Mouse (Mus musculus) thymus, postnatal 0 days (tissue): ENCODE measurements around the gene Dcaf17. TPM values are rescaled to one million over a fixed set of nuclear protein-coding genes. Genes with fewer than 3 reads are reported as not detected.
A peak's percentile ranks its signal among the peaks of the same experiment; 100 is the strongest.

Experiments
- DNase-seq: peaks from one replicate; pipeline ENCODE4 v3.0.0-alpha.2; 2015; ENCODE audit warnings: low spot score
- polyA plus RNA-seq: library from polyadenylated mRNA; unstranded; fragments of >200 nt; fragmentation: Nextera tagmentation; extraction: Ambion mirVana; gene quantifications from 2 replicates; pipeline ENCODE4 v1.2.1, GENCODE M21; 2015

Gene Dcaf17
- 41.0 and 47.7 TPM in 2 replicates for polyA plus RNA-seq

DNA sequence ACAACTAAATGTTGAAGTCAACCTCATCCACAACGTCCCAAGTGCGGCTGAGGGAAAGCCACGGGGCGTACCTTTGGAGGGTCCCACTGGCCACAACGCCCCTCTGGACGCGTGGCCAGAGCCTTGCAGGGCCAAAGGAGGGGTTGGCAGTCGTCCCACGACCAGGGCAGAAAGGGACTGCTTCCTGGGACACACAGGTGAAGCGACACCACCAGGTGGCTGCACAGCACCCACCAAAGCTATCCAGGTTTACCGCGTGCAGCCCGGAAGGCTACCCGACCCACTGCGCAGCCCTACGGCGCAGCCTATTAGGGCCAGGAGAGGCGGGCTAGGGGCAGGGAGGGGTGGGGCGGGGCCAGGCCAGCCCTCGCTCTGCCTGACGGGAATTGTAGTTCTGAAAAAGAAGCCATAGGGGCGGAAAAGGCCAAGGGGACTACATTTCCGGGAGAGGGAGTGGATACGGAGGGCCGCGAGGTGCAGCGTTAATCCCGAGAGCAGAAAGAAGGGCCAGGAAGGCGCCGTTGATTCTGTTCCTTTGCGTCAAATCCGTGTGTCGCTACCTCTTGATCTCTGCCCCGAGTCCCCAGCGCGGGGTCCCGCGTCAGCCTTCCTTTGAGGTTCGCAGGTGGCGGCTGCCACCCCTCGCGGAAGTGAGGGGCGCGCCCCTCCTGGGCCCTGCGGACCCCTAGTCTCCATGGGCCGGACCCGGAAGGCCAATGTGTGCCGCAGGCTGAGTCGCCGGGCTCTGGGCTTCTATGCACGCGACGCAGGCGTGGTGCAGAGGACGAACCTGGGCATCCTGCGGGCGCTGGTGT is at the start of gene Dcaf17, which contains the start of gene Mettl8:
TSS of gene Dcaf17 (plus strand) at position 29 of the 815 bp plus-strand sequence.
TSS of gene Mettl8 (minus strand) at position 284 of the 815 bp plus-strand sequence.
- peak; percentile 98 for DNase-seq

DNA sequence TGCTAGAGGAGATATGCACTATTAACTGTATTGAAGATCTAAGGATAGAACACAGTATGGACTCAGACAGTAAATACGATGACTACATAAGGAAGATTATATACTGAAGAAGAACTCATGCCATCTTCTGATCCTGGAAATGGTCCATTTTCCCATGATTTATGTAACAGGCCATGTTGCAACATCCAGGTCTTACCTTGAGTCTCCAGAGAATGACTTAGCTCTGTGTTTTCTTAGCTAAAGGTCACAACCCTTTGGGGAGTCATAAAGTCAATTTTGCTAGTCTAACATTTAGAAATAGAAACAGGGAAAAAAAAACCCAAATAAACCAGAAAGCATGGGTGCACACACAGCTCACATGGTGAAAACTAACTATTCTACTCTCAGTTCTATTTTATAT is 43.3 kb upstream of the Dcaf17 start:
- no peak for DNase-seq

DNA sequence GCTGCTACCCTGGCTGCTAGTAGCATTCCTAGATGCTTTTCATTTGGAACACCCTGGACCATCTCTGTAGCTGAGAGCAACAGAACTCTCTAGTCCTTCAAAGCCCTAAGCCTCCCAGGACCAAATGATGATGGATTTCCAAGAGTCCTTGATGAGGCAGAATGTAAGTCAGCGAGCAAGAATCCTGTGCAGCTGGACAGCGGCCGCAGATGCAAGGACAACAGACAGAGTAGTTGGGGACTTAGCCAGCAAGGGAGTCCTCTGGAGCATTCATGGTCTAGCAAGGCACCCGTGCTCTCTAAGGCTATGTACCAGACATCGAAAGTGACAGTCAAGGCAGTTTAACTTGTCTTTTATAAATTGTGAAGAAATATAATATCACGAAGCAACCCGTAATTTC is 41.6 kb upstream of the Dcaf17 start:
- DNase-seq: no peak

DNA sequence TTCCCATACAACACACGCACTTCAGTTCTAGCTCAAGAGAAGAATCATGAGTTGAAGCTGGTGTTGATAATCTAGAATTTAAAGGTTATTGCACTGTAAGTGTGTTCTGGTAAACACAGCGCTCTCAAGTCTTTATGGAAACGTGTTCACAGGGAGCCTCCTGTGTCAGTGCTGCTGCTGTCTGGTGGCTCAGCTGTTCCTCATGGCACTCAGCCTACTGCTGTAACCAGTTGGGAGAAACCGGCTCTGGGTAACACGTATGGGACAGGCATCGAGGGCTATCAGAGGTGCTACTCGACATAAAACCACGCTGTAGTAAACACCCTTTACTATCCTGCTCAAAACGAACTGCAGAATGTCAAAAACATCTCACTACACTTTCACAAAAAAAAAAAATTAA is 35.9 kb upstream of the Dcaf17 start:
- DNase-seq: no peak

DNA sequence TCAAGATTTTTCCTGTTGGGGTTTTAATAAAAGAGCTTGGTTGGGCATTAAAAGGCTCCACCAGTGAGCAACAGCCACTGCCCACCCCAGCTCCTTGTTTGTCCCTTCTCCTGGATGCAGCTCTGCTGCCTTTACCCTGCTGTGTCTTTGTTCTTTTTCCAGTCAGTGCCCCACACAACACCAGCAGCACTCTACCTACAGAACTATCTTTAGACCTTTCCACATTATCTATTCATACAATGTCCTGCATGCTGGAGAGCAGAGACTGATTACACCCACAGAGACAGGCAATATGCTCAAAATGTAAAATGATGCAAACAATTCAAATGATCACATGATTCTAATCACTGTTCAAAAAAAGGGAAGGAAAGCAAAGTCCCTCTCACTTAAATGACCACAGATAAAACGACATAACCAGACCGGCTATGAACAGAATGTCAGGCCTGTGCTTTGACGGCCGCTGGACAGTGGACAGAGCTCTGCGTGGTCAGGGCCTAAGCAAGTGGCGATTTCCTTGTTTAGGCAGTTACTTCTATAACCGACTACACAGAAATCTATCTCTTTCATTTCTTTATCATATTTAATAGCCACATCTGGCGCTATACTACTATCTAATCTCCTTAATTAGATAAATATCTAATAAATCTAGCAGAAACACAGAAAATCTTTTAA is 35.3 kb upstream of the Dcaf17 start:
- no peak for DNase-seq

DNA sequence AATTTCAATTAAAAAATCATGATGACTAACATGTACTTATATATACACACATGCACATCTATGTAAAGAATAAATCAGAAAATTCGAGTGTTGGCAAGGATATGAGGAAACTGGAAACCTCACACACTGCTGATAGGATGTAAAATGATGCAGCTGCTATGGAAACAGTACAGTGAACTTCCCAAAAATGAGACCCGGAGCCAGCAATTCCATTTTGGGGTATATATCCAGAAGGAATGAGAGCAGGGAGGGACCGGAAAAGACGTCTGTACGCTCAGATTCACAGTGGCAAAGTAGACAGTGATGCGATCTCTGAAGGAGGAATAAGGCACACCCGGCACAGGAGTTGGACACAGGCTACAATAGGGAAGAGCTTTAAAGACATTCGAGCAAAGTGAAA is 34.5 kb upstream of the Dcaf17 start:
- no peak for DNase-seq

DNA sequence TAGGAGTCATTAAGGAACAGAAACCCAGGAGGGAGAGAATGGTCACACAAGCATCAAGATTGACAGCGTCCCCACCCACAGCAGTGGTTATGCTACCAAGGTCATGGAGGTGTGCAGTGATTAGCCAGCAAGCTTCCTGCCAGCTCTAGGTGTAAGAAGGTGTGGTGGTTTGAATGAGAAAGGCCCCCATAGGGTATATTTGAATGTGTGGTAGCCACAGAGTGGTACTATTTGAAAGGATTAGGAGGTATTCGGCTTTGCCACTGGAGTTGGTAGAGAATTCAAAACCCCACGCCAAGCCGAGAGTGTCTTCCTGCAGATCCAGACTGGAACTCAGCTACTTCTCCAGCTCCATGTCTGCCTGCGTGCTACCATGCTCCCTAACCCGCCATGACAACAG is 32.1 kb upstream of the Dcaf17 start:
- DNase-seq: no peak

DNA sequence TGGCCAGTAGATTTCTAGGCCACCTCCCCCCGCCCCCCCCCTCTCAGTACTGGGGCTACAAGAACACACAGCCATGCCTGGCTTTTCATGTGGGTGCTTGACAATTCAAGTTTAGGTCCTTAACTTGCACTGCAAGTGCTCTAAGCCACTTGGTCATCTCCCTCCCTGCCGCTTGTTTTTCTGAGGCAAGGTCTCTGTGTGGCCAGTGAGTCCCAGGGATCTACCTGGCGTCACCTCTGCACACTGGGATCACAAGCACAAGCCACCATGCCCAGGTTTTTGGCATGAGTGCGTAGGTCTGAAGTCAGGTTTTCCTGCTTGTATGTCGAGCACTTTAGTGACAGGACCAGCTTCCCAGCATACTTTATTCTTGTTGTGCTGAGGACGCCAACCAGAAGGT is 31.1 kb upstream of the Dcaf17 start:
- no peak for DNase-seq

DNA sequence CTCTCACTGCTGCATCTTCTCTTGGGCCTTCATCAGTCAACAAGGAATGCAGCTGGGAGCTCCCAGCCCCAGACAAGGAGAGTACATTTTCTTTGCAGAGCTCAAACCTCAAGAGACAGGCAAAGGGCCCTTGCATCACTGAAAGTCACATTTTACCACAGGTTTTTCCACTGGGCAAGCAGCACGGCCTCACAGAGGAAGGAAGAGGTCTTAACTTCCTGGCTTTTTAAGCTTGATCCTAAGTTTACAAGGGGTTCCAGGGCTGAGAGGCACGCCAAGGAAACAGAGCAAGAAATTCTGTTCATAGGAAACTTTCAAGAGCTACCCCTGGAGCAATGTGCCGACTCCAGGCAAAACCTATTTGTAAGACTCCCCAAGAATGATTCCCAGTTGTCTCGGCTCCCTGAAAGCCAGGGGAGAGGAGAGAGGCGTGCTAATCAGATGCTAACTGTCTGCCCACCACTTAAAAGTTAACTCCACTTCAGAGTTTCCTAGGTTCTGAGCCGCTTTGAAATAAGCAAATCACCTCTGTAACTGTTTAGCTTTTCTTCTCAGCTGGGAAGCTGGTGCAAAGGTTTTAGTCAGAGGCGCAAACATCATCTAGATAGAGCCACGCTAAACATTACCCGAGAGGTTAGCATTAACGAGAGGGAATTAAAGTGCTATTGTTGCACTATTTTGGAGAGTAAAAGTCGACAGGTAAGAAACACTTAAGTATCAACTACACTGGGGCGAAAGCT is 29.4 kb upstream of the Dcaf17 start:
- DNase-seq: no peak

DNA sequence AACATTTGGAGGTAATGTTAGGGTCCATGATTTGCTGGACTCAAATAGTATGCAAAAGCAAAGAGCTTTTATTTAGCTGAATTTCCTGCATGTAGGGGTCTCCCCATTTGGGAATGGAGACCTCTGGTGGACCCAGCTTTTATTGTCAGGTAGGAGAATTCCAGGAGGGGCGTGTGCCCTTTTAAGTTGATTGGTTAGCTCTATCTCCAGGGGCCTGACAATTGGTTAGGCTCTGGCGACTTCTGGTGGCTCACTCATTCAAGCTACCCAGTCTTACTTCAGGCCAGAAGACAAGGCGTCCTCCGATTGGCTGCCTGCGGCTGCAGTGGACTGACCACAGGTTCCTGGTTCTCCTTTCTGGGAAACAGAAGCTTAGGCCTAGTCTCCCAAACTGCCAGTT is 28.3 kb upstream of the Dcaf17 start:
- DNase-seq: no peak

DNA sequence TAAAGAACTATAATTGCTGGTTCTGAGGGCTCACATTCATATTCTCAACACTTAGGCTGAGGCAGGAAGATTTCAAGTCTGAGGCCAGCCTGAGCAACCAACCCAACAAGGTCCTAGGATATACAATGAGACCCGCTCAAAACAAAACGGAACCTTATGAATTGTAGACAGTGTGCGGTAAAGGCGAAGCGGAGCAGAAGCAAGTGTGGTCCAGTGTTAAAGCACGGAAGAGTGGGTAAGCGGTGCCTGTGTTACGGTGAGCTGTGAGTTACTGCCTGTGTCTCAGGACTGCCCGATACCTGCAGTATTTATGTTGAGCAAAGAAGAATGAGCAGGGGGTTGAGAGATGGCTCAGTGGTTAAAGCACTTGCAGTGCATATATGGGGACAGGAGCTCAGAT is 27.5 kb upstream of the Dcaf17 start:
- no peak for DNase-seq

DNA sequence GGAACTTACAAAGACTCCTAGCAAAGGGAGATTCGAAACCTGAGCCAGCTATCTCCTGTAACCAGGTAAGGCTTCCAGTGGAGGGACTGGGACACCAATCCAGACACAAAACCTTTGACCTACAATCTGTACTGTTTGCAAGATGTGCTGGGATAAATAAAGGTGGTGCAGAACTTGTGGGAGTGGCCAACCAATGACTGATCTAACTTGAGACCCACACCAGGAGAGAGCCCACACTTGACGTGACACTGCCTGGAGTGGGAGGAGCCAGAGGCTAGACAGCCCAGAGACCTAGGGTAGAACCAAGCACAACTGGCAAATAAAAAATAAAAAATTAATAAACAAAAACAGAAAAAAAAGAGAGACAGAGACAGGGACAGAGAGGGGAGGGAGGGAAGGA is 24.5 kb upstream of the Dcaf17 start:
- DNase-seq: no peak

DNA sequence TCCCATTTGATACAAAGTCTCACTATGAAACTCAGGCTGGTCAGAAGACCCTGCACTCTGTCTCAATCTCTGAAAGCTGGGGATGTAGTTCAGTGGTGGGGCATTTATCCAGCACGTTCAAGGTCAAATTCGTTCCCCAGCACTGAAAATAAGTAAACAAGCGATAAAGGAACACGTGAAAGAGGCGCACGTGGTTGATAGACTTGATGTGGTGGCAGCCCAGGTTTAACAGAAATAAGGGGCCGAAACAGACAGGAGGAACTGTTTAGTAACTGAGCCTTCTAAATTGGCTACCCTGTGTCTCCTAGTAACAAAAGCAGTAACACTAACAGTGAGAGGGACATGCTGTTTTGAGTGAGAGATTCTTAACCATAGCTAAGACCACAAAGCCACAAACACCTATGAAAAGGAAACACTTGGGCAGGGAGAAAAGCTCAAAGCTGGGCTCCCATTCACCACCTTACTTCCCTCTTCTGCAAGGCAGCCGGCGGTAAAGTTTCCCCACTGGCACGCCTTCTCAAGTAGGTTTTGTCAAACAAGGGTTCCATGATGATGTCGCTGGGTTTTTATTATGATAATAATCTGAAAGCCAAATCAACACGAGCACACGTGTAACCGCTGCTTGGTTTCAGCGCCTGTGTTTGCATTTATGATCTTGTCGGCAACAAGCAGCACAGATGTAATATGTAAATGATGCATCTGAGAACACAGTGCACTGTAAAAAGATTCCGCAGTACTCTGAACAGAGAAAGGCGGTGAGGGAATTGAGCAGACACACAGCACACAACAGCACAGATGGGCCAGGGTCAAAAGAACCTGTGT is 22.9 kb upstream of the Dcaf17 start:
- DNase-seq: peak; percentile 69

DNA sequence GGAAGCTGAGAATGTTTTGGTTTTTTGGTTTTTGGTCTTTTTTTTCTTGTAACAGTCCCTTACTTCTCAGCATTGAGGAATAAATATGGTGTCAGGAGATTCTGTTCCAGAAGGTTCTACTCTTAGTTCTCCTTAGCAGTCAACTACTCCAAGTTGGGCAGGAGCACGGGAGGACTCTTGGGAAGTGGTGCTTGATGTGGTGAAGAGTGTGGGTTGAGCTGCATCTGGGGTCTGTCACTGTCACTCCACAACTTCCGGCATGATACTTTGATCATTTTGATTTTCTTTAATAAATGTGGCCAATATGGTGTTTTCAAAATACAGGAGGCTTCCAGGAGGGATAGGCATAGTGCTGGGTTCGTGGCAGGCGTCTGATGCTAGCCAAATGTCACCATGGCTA is 22.1 kb upstream of the Dcaf17 start:
- DNase-seq: no peak

DNA sequence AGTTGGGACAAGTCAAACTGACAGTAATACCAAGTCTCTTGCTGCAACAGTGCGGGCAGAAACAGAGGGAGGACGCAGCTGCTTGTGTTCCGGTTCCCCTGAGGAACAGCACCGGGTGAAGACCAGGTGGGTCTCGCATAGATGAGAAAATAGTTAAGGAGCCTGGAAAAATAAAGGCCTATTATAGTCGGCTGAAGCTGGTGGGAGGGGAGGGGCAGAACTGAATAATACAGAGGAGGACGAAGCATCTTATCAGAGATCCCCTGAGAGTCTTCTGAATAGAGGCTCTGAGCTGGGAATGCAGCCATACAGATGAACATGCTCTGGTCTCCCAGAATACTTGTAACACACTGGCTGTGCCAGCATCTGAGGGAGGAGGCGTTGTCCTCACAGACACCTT is 21.1 kb upstream of the Dcaf17 start:
- DNase-seq: no peak

DNA sequence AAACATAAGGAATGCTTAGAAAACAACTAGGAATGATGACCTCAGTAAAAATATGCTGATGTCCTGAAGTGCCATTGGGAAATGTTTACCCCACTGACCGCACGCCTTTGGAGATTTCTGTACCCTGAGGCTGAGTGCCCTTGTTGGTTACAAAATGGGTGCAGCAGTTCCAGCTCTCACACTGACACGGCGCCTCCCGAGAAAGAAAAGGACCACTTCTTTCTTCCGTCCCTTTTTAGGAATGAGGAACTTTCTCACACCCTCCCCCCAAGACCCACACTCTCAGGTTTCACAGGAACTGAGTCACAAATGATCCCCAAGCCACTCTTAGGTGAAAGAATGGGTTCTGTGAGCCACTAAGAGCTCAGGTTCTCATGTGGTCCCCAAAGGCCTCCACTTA is 17.7 kb upstream of the Dcaf17 start:
- no peak for DNase-seq

DNA sequence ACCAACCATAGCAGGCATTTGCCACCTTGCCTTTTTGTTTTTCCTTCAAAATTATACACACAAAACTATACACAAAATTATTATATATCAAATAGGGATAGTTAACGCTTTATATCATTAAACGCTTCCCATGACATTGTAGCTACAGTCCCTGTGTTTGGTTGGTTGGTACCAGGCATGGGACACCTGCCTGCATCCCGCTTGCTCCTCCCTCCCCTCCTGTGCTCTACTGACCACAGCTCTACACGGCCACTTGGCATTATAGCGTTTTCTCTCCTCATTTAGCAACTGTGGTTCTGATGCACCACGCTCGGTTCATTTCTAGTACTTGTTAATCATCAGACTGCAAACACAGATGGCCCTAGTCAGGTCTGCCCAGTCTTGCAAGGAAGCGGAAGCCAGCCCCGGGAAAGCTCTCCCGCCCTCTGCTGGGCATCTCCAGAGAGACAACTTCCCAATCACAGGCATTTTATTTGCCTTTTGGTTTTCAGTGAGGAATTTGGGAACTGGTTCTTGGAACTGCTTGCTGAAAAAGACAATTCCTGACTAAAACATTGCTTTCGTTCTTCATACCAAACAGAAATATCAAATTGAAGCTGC is 15.5 kb upstream of the Dcaf17 start:
- DNase-seq: no peak

DNA sequence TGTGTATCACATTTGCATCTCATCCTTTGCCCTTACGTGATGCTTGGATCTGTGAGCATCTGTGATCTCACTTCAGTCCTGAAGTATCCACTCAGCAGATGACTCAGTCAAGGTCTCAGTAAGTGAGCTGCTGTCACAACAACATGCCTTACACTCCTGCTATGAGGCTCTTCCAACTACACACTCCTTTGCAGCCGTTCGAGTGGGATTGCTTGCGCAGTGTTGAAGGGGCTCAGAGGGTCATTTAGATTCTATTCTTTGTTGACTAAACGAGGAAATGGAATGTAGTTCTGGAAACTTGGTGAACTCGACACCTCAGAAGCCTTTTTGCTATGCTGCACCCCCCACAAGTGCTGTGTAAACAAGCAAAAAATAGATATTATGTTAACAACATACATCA is 9.0 kb upstream of the Dcaf17 start:
- DNase-seq: peak; percentile 42

DNA sequence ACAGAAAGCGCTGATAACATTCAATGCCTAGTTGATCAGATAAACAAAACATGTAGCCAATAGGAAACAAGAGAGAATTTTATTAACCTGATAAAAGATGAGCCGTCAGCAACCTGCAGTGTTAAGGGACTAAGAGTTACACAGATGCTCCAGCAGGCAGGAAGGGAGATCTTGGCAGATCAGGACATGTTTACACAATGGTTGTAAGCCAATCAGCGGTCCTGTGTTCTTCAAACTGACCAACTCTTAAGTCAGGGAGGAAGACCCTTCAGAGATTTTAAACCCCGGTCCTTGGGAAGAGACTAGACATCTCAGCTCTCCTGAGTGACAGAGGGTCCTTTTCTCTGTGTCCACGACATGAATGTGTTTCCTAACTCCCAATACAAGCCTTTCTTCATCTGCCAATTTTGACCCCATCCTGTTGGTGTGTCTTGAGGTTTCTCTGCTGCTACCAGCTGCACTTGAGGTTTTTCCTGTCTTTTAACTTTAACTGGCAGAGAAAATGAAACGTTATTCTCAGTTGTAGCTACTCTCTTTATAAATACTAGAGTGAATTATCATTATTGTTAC is 8.3 kb upstream of the Dcaf17 start:
- peak; percentile 75 for DNase-seq

DNA sequence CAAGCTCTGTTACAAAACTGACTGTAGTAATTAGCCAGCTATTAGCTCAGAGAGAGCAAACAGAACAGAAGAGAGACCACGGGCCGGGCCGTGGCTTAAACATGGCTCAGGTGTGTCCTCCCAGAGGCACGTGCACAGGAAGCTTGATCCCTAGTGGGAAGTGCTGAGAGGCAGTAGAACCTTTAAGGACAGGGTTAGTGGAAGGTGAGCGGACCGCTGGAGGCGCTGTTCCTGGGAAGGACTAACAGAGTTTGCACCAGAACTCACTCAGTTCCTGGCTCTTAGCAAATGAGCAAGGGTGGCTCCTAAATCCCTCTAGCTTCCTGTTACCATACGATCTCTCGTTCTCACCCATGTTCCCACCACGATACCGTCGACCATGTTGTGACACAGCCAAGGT is 6.2 kb upstream of the Dcaf17 start:
- peak; percentile 32 for DNase-seq

DNA sequence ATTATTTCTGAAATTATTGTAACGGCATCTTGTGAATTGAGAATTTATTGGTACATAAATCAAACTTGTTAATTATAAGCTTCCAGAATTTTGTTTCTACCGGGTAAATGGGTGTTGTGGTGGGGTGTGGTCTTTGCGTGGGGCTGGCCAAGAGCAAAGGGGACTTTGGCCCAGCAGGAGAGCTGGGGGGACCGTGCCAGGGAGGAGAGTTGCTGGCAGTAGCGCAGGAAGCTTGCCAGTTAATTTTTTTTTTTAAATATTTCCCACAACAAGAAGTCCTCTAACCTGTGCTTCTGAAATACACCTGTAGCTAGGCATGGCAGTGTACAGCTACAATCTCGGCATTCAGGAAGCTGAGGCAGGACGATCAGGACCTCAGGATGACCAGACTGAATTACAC is 4.6 kb upstream of the Dcaf17 start:
- DNase-seq: no peak
